Mouse (Mus musculus) kidney, adult 2 months (tissue): ENCODE data around the gene Qsox1.

ENCODE experiments used
- CTCF ChIP-seq: fragments of 200-500 bp; conservative IDR thresholded peaks from 2 replicates; pipeline ENCODE4 v1.5.1; 2011; ENCODE audit warnings: low read depth, mild to moderate bottlenecking, control low read depth, low read length, moderate library complexity, mixed read lengths; ENCODE audit not compliant: insufficient read depth, insufficient read length
- POLR2A ChIP-seq: fragments of 200-500 bp; IDR thresholded peaks from one replicate; pipeline ENCODE4 v1.6.1; 2011; ENCODE audit warnings: low read depth, low read length, control low read depth

DNA sequence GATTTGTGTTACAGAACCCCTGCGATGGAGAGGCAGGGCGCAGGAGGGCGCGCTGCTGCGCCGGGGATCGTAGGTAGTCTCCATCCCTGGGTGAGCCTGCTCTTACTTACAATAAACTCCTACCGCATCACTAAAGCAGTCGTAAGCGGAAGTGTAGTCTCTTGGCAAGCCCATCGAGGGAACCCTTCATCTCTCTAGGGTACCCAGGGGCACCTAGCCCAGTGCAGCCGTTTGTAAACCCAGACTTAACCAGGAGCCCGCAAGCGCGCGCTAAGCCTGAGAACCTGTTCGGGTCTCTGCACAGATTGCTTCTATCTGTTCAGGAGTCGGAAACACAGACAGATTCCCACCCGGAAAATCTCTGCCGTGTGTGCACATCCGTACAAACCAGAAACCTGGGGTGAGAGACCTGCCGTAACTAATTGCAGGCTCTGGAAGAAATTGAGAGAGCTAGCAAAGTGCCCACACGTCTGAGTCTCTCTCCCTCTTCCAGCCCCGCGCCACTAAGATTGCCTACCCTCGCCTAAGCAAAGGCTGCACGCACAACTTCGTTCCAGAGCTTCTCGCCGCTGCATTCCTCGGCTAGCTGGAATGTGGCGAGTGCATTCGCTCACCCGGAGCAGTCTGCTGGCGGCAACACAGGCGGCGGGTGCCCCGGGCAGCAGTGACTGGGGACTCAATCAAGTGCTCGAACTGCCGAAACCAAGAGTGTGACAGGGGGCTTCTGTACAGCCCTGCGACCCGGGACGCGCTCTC lies 71.9 kb downstream of the Qsox1 start:
- TF ChIP-seq CTCF (no peak), POLR2A (no peak)
